Mouse (Mus musculus): Measurements from ENCODE around the gene Phf23.

The Phf23 gene

DNA sequence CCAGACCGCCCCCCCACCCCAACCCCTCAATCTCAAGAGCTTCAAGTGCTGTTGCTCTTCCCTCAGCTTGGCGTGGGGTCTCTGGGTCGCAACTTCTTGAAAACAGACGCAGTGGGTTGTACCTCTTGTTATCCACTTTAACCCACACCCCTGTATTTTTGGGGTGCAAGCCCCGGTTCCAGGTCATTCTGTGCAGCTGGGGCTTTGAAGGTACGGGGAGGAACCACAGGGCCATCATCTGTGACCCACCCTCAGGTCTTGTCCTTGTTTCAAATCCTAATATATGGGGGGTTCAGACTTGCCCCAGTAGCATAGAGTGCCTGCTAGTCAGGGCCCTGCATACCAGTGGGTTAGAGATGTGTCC, 28.6 kb downstream of the Phf23 start:
- no peak for DNase-seq

DNA sequence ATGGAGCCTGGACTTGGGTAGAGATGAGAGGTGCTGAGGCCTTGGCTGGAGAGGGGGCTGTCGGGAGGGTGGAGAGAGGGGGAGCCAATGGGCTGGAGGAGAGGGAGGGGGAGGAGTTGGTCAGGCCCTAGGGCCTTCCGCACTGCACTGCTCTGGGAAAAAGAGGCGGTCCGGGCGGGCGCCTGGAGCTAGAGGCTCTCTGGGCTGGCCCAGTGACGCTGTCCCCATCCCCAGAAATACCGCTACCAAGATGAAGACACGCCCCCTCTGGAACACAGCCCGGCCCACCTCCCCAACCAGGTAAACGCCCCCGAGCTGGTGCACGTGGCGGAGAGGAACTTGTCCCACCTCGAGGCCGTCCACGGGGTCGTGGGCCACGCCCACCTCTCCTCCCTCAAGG, 31.1 kb downstream of the Phf23 start:
- peak; percentile 58 to 60 for DNase-seq

DNA sequence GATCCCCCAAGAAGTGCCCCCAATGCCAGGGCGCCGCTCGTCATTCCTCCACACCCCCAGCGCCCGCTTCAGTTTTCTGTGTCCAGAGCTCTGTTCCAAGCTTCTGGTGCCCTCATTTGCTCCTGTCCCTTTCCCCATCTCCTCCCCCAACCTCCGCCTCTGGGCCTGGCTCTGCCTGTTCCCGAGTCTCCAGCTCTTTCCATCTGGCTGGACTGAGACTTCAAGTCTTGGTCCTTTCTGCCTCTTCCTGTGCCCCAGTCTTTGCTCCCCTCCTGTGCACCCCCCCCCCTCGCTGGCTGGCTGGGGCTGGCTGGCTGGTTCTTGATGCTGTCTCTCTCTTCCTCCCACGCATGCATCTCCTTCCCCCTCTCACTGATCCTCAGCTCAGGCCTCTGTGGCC, 31.8 kb downstream of the Phf23 start:
- peak; percentile 68 to 77 for DNase-seq

- peak in 1 of 2 experiments; percentile 42 for DNase-seq
These were observed 33.0 kb downstream of the Phf23 start for GRCm38 (mm10) chr11:70028401-70029129.

GRCm38 (mm10) chr11:70029130-70029801, 33.7 kb downstream of the Phf23 start:
- DNase-seq, result peak; percentile 66 to 78

GRCm38 (mm10) chr11:70029829-70030550, 34.4 kb downstream of the Phf23 start:
- DNase-seq, result no peak

- no peak for DNase-seq
These were observed 35.2 kb downstream of the Phf23 start for GRCm38 (mm10) chr11:70030651-70031320.

GRCm38 (mm10) chr11:70031321-70031670, 35.7 kb downstream of the Phf23 start:
- no peak for DNase-seq

- DNase-seq, result no peak
These were observed 42.6 kb downstream of the Phf23 start for GRCm38 (mm10) chr11:70038174-70038573.

- DNase-seq, result no peak
These were observed 44.1 kb downstream of the Phf23 start for GRCm38 (mm10) chr11:70039631-70040030.

DNA sequence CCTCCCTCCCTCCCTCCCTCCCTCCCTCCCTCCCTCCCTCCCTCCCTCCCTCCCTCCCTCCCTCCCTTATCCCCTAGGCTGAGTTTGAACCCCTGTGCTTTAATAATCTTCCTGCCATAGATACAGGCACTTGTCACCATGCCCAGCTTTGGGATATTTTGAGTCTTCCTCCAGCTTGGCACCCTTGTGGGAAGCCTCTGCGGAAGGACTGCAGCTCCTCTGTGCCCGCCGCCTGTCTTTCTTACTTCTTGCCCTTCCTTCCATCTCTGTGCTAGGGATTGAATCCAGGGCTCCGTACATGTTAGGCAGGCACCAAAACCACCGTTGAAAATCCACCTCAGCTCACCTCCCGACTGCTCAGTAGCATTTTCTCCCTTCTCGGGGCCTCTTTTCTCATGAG, 44.6 kb downstream of the Phf23 start:
- DNase-seq, result no peak

DNA sequence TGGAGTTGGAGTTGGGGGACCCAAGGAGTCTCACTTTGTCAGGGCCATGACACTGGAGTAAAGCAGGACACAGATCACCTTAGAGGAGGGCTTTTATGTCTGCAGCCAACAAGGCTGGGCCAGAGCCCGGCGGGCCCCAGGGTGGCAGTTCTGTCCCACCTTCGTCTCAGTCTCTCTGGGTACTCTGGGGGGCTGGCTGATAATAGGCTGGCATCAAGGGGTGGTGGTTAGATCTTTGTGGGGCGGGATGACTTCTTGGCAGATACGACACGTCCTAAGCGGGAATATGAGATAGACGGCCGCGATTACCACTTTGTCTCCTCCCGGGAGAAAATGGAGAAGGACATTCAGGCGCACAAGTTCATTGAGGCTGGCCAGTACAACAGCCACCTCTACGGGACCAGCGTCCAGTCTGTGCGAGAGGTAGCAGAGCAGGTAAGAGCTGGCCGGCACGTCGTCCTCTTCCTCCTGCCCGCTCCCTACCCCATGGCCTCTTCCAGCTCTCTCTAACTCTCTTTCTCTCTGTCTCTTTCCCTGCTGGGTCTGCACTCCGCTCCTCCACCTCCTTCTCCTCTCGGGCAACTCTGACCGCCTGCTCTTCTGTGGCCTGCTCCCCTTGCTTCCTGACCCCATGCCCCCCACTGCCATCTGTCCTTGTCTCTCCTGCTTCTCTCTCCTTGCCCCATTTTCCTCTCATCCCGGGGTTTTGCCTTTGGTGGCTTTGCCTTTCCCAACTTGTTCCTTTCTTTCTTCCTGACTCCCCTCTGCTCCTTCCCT, 46.9 kb downstream of the Phf23 start:
- peak; percentile 14 to 41 for DNase-seq

DNA sequence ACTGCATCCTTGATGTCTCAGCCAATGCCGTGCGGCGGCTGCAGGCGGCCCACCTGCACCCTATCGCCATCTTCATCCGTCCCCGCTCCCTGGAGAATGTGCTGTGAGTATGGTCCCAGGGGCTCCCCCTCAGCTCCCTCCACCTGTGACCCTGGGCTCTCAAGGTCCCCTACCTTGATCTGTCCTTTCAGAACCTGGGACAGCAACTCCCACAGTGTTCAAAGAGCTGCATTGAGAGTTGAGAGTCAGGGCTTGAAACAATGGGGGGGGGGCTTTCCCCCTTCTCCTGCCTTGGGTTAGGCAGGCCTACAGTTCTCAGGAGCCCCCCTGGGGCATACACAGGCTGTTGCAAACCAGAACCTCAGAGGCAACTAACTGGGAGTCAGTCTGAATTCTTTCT, 48.1 kb downstream of the Phf23 start:
- DNase-seq, result no peak

- DNase-seq, result no peak
These were observed 49.9 kb downstream of the Phf23 start for GRCm38 (mm10) chr11:70045435-70045834.

DNA sequence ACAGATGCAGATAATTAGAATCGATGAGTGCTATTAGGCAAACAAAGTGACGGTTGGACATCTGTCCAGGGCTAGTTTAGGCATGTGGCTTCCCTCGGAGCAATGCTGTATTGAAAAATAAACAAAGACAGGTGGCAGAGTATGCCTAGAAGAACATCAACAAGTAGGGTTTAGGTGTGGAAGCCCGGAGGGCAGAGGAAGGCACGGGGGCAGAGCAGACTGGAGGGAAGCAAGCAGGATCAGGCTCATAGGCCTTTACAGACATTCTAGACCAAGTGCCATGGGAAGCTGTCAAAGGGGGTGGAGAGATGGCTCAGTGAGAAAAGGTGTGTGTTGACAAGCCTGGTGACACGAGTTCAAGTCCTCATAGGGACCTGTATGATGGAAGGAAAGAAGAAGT, 53.8 kb downstream of the Phf23 start:
- no peak for DNase-seq

Data from cerebellum, adult 18-20 months (tissue).